Mouse (Mus musculus) leukemia stem cell, adult 10-12 weeks (primary cell): ENCODE data around the gene Tspyl1. TPM values are rescaled to one million over a fixed set of nuclear protein-coding genes. Genes with fewer than 3 reads are reported as not detected.

Experiments
- polyA plus RNA-seq: library from polyadenylated mRNA; stranded (reverse); fragments of >175 nt; gene quantifications from 2 replicates; pipeline ENCODE4 v1.2.3, GENCODE M21; 2012; ENCODE audit warnings: low replicate concordance

Gene Tspyl1
- polyA plus RNA-seq, result 12.4 and 21.9 TPM in 2 replicates

GRCm38 (mm10) chr10:34281962-34282388 is at the start of gene Tspyl1:
Gene Tspyl1 (plus strand): TSS chr10:34282190.

GRCm38 (mm10) chr10:34297299-34297979 is 15.4 kb downstream of the Tspyl1 start, which contains the start of gene Tspyl4:
Gene Tspyl4 (plus strand): TSS chr10:34297442.

Other genes with a start within 250 kb of the Tspyl1 start
- not detected in 2 replicates for gene Trappc3l, start 244.6 kb upstream of the Tspyl1 start, polyA plus RNA-seq
- gene Calhm4, start 237.9 kb upstream of the Tspyl1 start, polyA plus RNA-seq, result not detected in 2 replicates
- not detected in 2 replicates for gene Calhm5, start 185.7 kb upstream of the Tspyl1 start, polyA plus RNA-seq
- 4.1 and 6.4 TPM in 2 replicates for gene Calhm6, start 154.2 kb upstream of the Tspyl1 start, polyA plus RNA-seq
- 0.56 and 0.86 TPM in 2 replicates for gene Dse, start 74.5 kb upstream of the Tspyl1 start, polyA plus RNA-seq
- gene Tspyl4, start 15.3 kb downstream of the Tspyl1 start, polyA plus RNA-seq, result 1.1 and 1.4 TPM in 2 replicates
- gene Col10a1, start 107.8 kb downstream of the Tspyl1 start, polyA plus RNA-seq, result not detected in 2 replicates
- 1.8 and 8.4 TPM in 2 replicates for gene Nt5dc1, start 136.4 kb downstream of the Tspyl1 start, polyA plus RNA-seq
- not detected in 2 replicates for gene Frk, start 201.2 kb downstream of the Tspyl1 start, polyA plus RNA-seq